Mouse (Mus musculus): ENCODE measurements at regions not wholly inside any gene's neighbourhood (a gene's known extent, or its start where the extent isn't known, plus 50 kb on each side); places are given as distances from the start of the nearest gene placed in this dataset.

DNA sequence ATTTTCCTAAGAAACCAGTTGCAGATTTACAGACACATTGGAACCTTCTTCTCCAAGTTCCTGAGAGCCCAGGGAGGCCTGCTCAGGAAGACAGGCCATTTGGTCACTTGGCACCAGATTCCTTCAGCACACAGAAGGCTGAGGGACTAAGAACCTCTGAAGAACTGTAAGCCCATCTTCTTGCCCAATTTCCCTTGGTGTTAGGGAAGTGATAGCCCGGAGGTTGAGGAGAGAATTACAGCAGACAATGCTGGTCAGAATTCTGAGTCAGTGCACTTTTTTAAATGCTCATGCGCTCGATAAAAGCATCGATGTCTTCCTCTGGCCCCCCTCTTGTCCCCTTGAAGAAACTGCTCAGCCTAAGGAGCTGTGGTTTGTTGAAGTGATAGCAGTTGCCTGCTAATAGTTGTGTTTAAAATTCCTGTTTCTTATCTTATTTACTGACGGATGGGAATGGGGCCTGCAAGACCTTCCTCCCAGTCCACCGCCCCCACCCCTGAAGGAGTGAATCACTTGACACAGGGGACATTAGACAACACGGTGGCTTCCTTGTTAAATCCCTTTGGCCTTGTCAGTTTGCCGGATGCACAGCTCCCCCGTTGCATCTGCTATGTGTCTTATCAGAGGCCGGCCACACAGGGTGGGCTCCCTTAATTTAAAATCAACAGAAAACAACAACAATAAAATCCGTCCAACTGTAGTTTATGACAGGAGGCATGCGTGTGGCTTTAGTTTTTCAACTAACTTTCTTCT, 179.5 kb upstream of the Gypa start:
- no peak for TF ChIP-seq CTCF (IDR thresholded peaks at IDR 0.05; ENCODE audit: extremely low read depth, insufficient read depth, low read length)
- TF ChIP-seq POLR2A (IDR thresholded peaks at IDR 0.05; ENCODE audit: extremely low read depth, insufficient read depth, low read length): no peak

Data from cortical plate, adult 2 months (tissue).